Mouse (Mus musculus): Measurements from ENCODE around the gene Cops2. TPM values are rescaled to one million over a fixed set of nuclear protein-coding genes. Genes with fewer than 3 reads are reported as not detected.

Gene Cops2
- polyA plus RNA-seq, 1 experiment, result 7.1 TPM

DNA sequence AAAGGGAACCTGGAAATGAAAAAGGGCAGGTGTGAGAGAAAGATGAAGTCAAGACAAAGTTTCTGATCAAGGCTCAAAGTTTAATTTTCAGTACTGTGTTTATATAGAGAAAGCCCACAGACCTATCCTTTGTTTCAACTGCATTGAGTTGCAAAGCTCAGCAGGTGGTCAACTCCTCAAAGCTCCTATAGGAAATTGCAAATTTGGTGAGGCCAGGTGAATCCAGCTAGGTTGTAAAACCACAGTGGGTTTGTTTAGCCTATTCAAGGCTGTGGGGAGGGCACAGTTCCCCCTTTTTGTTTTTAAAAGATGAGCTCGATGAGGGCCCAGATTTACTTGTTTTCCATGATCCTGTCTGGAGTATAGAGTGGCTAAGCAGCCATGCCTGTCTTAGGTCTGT, 53.1 kb downstream of the Cops2 start:
- no peak for DNase-seq
- H3K36me3 ChIP-seq (ENCODE audit: control insufficient read depth, insufficient read depth, low read length), result no peaks in the 10 kb centered on the region
- no peaks in the 10 kb centered on the region for H3K27me3 ChIP-seq (ENCODE audit: control insufficient read depth, insufficient read depth, low read length)
- no peak overlapping the region for H3K4me3 ChIP-seq (ENCODE audit: control insufficient read depth, insufficient read depth, low read length)
- TF ChIP-seq POLR2A (IDR thresholded peaks at IDR 0.05; ENCODE audit: control insufficient read depth, extremely low read depth, insufficient read depth, low read length, poor library complexity), result no peak
- TF ChIP-seq CTCF (IDR thresholded peaks at IDR 0.05; ENCODE audit: borderline replicate concordance, control insufficient read depth, extremely low read depth, insufficient read depth, low read length, poor library complexity), result no peak
- WGBS, result 58% methylated on average over 1 of the region's 1 CpGs
- no peaks in the 10 kb centered on the region for H3K4me1 ChIP-seq (replicated peaks; ENCODE audit: control insufficient read depth, insufficient read depth, low read length)
- H3K27ac ChIP-seq (ENCODE audit: control insufficient read depth, insufficient read depth, low read length), result no peak overlapping the region

DNA sequence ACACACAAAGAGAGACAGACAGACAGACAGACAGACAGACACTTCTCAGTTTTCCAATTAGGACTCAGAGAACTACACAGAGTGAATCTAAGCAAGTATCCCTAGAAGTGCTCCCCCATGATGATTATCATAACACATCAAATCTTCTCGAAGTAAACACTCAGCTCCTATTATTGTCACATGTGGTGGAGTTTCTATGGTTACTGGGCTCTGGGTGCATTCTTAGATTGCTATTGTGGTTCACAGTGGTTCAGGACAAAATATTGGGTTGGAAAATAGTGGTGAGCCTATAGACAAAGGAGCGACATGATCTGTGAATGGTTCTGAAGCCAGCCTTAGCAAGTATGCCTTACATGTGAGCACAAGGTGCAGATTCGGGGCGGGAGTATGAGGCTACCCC, 57.0 kb downstream of the Cops2 start:
- Histone ChIP-seq H3K4me3 (ENCODE audit: control insufficient read depth, insufficient read depth, low read length) (no peak overlapping the region), H3K36me3 (ENCODE audit: control insufficient read depth, insufficient read depth, low read length) (no peaks in the 10 kb centered on the region), H3K27me3 (ENCODE audit: control insufficient read depth, insufficient read depth, low read length) (no peaks in the 10 kb centered on the region), H3K4me1 (replicated peaks; ENCODE audit: control insufficient read depth, insufficient read depth, low read length) (0 out of 2 replicates have a peak, but pooled peaks cover 2% of the 10 kb centered on the region), H3K27ac (ENCODE audit: control insufficient read depth, insufficient read depth, low read length) (no peak overlapping the region)
- TF ChIP-seq CTCF (IDR thresholded peaks at IDR 0.05; ENCODE audit: borderline replicate concordance, control insufficient read depth, extremely low read depth, insufficient read depth, low read length, poor library complexity) (no peak), POLR2A (IDR thresholded peaks at IDR 0.05; ENCODE audit: control insufficient read depth, extremely low read depth, insufficient read depth, low read length, poor library complexity) (no peak)
- DNase-seq, result no peak
- 74% methylated on average over 4 of the region's 4 CpGs for WGBS

DNA sequence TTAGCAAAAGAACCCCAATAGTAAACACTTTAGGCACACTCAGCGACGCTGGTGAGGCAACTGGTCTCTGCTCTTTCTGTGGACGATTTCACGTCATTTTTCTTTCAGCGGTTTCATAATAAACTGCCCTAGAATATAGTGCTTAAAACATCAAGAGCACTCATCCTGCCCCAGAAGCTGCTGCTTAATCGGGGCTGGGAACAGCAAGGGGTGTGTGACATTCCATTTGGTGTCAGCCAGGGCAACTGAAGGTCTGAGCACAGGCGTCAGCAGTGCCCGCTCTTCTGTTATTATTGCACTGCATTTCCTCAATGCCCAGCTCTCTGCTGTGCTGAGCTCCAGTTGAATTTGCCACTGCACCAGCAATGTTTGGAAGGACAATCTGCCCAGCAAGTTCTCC, 57.9 kb downstream of the Cops2 start:
- 80% methylated on average over 8 of the region's 8 CpGs for WGBS
- H3K36me3 ChIP-seq (ENCODE audit: control insufficient read depth, insufficient read depth, low read length), result no peaks in the 10 kb centered on the region
- DNase-seq, result no peak
- H3K4me1 ChIP-seq (replicated peaks; ENCODE audit: control insufficient read depth, insufficient read depth, low read length), result 0 out of 2 replicates have a peak, but pooled peaks cover 2% of the 10 kb centered on the region
- no peak overlapping the region for H3K4me3 ChIP-seq (ENCODE audit: control insufficient read depth, insufficient read depth, low read length)
- no peaks in the 10 kb centered on the region for H3K27me3 ChIP-seq (ENCODE audit: control insufficient read depth, insufficient read depth, low read length)
- no peak overlapping the region for H3K27ac ChIP-seq (ENCODE audit: control insufficient read depth, insufficient read depth, low read length)
- TF ChIP-seq POLR2A (IDR thresholded peaks at IDR 0.05; ENCODE audit: control insufficient read depth, extremely low read depth, insufficient read depth, low read length, poor library complexity), result no peak
- TF ChIP-seq CTCF (IDR thresholded peaks at IDR 0.05; ENCODE audit: borderline replicate concordance, control insufficient read depth, extremely low read depth, insufficient read depth, low read length, poor library complexity), result no peak

DNA sequence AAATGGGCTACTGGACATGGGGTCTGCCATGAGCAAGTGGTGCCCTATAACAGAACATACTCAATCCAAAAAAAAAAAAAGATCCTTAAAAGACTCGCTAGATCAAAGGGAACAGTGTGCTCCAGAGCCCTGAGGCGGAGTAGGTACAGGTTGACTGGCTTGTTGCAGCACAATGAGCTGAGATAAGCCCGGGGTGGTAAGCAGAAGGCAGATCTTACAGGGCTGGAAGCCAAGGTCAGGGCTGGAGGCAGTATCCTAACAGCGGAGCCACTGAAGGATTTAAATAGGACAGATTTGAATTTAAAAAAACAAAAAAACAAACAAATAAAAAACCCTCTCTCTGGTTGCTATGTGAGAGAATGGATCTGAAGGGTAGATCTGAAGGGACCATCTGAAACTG, 58.5 kb downstream of the Cops2 start:
- no peak overlapping the region for H3K27ac ChIP-seq (ENCODE audit: control insufficient read depth, insufficient read depth, low read length)
- TF ChIP-seq POLR2A (IDR thresholded peaks at IDR 0.05; ENCODE audit: control insufficient read depth, extremely low read depth, insufficient read depth, low read length, poor library complexity) (no peak), CTCF (IDR thresholded peaks at IDR 0.05; ENCODE audit: borderline replicate concordance, control insufficient read depth, extremely low read depth, insufficient read depth, low read length, poor library complexity) (no peak)

DNA sequence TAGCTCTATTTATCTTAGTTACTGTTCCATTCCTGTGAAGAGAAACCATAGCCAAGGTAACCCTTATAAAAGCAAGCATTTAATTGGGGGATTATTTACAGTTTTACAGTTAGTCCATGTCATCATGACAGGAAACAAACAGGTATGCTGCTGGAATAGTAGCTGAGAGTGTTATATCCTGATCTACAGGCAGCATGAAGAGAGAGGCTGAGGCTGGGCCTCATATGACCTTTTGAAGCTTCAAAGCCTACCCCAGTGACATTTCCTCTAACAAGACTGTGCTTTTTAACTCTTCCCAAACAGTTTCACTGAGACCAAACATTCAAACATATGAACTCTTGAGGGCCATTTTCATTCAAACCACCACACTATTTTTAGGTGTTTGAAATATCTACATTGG, 61.1 kb downstream of the Cops2 start:
- no peak for DNase-seq
- no peak overlapping the region for H3K27ac ChIP-seq (ENCODE audit: control insufficient read depth, insufficient read depth, low read length)
- TF ChIP-seq CTCF (IDR thresholded peaks at IDR 0.05; ENCODE audit: borderline replicate concordance, control insufficient read depth, extremely low read depth, insufficient read depth, low read length, poor library complexity) (no peak), POLR2A (IDR thresholded peaks at IDR 0.05; ENCODE audit: control insufficient read depth, extremely low read depth, insufficient read depth, low read length, poor library complexity) (no peak)

More for the DNA sequence above, 58.5 kb downstream of the Cops2 start:
- WGBS, result 88% methylated on average over 4 of the region's 4 CpGs
- H3K4me3 ChIP-seq (ENCODE audit: control insufficient read depth, insufficient read depth, low read length), result no peak overlapping the region
- DNase-seq, result no peak
- H3K27me3 ChIP-seq (ENCODE audit: control insufficient read depth, insufficient read depth, low read length), result no peaks in the 10 kb centered on the region
- 0 out of 2 replicates have a peak, but pooled peaks cover 2% of the 10 kb centered on the region for H3K4me1 ChIP-seq (replicated peaks; ENCODE audit: control insufficient read depth, insufficient read depth, low read length)
- no peaks in the 10 kb centered on the region for H3K36me3 ChIP-seq (ENCODE audit: control insufficient read depth, insufficient read depth, low read length)

DNA sequence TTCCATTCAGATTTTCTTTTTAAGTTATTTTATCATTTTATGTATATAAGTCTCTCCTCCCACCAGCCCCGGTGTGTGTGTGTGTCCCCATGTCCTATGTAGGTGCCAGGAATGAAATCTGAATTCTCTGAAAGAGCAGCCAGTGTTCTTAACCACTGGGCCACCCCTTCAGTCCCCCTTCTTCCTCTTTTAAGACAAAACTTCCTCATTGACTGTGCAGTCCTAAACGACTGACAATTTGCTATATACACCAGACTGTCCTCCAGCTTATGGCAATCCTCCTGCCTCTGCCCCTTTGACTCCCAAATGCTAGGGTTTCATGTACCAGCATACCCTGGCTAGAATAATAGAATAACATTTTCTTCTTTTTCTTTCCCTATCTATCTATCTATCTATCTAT, 63.8 kb downstream of the Cops2 start:
- Histone ChIP-seq H3K4me1 (replicated peaks; ENCODE audit: control insufficient read depth, insufficient read depth, low read length) (peaks cover 16% of the 10 kb centered on the region), H3K27ac (ENCODE audit: control insufficient read depth, insufficient read depth, low read length) (no peak overlapping the region), H3K36me3 (ENCODE audit: control insufficient read depth, insufficient read depth, low read length) (no peaks in the 10 kb centered on the region), H3K4me3 (ENCODE audit: control insufficient read depth, insufficient read depth, low read length) (no peak overlapping the region), H3K27me3 (ENCODE audit: control insufficient read depth, insufficient read depth, low read length) (no peaks in the 10 kb centered on the region)
- 10% methylated on average over 2 of the region's 2 CpGs for WGBS
- DNase-seq, result no peak
- no peak for TF ChIP-seq POLR2A (IDR thresholded peaks at IDR 0.05; ENCODE audit: control insufficient read depth, extremely low read depth, insufficient read depth, low read length, poor library complexity)
- TF ChIP-seq CTCF (IDR thresholded peaks at IDR 0.05; ENCODE audit: borderline replicate concordance, control insufficient read depth, extremely low read depth, insufficient read depth, low read length, poor library complexity), result no peak

More for the DNA sequence above, 61.1 kb downstream of the Cops2 start:
- no peaks in the 10 kb centered on the region for H3K36me3 ChIP-seq (ENCODE audit: control insufficient read depth, insufficient read depth, low read length)
- no peaks in the 10 kb centered on the region for H3K27me3 ChIP-seq (ENCODE audit: control insufficient read depth, insufficient read depth, low read length)
- H3K4me1 ChIP-seq (replicated peaks; ENCODE audit: control insufficient read depth, insufficient read depth, low read length), result peaks cover 3% of the 10 kb centered on the region
- no peak overlapping the region for H3K4me3 ChIP-seq (ENCODE audit: control insufficient read depth, insufficient read depth, low read length)

DNA sequence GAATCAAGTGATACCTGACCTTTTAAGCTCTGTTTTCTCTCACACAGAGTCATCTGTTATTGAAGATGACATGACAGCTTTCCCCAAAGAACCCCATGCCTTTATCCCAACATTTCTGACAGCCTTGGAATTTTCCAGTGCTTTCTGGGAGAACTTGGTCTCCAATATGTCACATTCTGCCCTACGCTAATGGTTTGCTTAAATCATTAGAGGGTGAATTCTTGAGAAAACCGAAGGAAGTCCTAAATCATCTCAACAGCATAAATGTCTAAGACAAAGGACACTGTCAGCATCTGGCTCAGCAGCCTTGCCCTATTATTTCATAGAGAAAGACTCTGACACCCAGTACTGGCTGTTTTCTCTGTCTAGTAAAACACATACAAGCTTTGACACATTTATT, 64.8 kb downstream of the Cops2 start:
- H3K27me3 ChIP-seq (ENCODE audit: control insufficient read depth, insufficient read depth, low read length), result no peaks in the 10 kb centered on the region
- peaks cover 18% of the 10 kb centered on the region for H3K4me1 ChIP-seq (replicated peaks; ENCODE audit: control insufficient read depth, insufficient read depth, low read length)
- no peaks in the 10 kb centered on the region for H3K36me3 ChIP-seq (ENCODE audit: control insufficient read depth, insufficient read depth, low read length)
- H3K27ac ChIP-seq (ENCODE audit: control insufficient read depth, insufficient read depth, low read length), result no peak overlapping the region
- TF ChIP-seq CTCF (IDR thresholded peaks at IDR 0.05; ENCODE audit: borderline replicate concordance, control insufficient read depth, extremely low read depth, insufficient read depth, low read length, poor library complexity) (no peak), POLR2A (IDR thresholded peaks at IDR 0.05; ENCODE audit: control insufficient read depth, extremely low read depth, insufficient read depth, low read length, poor library complexity) (no peak)
- WGBS, result 77% methylated on average over 2 of the region's 2 CpGs
- no peak overlapping the region for H3K4me3 ChIP-seq (ENCODE audit: control insufficient read depth, insufficient read depth, low read length)
- no peak for DNase-seq
